Mouse (Mus musculus) embryonic facial prominence, embryonic 15.5 days (tissue): ENCODE measurements around the gene Skint5. TPM values are rescaled to one million over a fixed set of nuclear protein-coding genes. Genes with fewer than 3 reads are reported as not detected.
"Not testable (repeated sequence)": the region's sequence is repeated elsewhere in the genome, so short reads cannot be mapped to it uniquely, and the experiment has no call there.

ENCODE experiments used
- ATAC-seq: fragments of 200-750 bp; cut with Nextera tagmentation; 2 replicates; pipeline ENCODE4 v1.8.0; 2017; ENCODE audit warnings: low read depth, moderate TSS enrichment; ENCODE audit not compliant: insufficient number of reproducible peaks, low FRiP score, low TSS enrichment
- H3K27ac ChIP-seq: fragments of 300-500 bp; sonication (generic); replicated peaks from 2 replicates; pipeline ENCODE4 v1.5.1; 2015; ENCODE audit warnings: mild to moderate bottlenecking, inconsistent platforms
- H3K27me3 ChIP-seq: fragments of 300-500 bp; sonication (generic); 2 replicates; pipeline ENCODE4 v1.6.1; 2015; ENCODE audit warnings: inconsistent platforms
- H3K36me3 ChIP-seq: fragments of 300-500 bp; sonication (generic); 2 replicates; pipeline ENCODE4 v1.6.1; 2015; ENCODE audit warnings: mild to moderate bottlenecking, inconsistent platforms
- H3K4me1 ChIP-seq: fragments of 300-500 bp; sonication (generic); 2 replicates; pipeline ENCODE4 v1.6.1; 2015; ENCODE audit warnings: inconsistent platforms
- H3K4me2 ChIP-seq: fragments of 300-500 bp; sonication (generic); replicated peaks from 2 replicates; pipeline ENCODE4 v1.6.1; 2015; ENCODE audit warnings: mild to moderate bottlenecking, inconsistent platforms
- H3K4me3 ChIP-seq: fragments of 300-500 bp; sonication (generic); replicated peaks from 2 replicates; pipeline ENCODE4 v1.5.1; 2015; ENCODE audit warnings: mild to moderate bottlenecking, inconsistent platforms
- H3K9ac ChIP-seq: fragments of 300-500 bp; sonication (generic); 2 replicates; pipeline ENCODE4 v1.6.1; 2015; ENCODE audit warnings: inconsistent platforms
- H3K9me3 ChIP-seq: fragments of 300-500 bp; sonication (generic); replicated peaks from 2 replicates; pipeline ENCODE4 v1.6.1; 2016; ENCODE audit warnings: inconsistent platforms
- WGBS: fragments of 180-500 bp; shearing (Covaris S2); methylation state at CpG from one replicate; pipeline ENCODE4 v1.1.7; 2015; 5-methylcytosine and 5-hydroxymethylcytosine counted together
- polyA plus RNA-seq: library from polyadenylated mRNA; unstranded; fragments of >200 nt; fragmentation: Nextera tagmentation; extraction: Ambion mirVana; gene quantifications from 2 replicates; pipeline ENCODE4 v1.2.1, GENCODE M21; 2015

Gene Skint5
- not detected in 2 replicates for polyA plus RNA-seq

DNA sequence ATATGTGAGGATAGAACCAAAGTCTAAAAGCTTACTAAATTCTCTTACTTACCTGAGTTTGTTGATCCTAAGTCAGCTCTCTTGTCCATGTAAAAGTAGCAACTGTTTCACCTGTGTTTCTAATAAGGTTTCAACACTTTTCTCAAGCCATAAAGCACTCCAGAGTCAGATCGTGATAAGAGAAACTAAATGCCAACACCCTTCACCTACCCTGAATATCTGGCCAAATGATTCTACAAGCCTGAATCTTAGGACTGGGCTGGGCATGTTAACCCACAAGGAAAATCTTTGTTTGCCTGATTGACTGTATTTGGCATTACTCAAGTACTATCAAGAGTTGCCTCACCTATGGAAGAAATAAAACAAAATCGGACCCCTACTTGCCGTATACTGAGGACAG, at the start of gene Skint5:
Gene Skint5 (minus strand): TSS at position 101 of the 400 bp plus-strand sequence.
- H3K9ac ChIP-seq = no peak within 1 kb of the TSS
- no peaks in the 10 kb centered on the region for H3K36me3 ChIP-seq
- H3K4me3 ChIP-seq = no peak within 1 kb of the TSS
- H3K9me3 ChIP-seq = no peaks in the 10 kb centered on the region
- no peak within 1 kb of the TSS for H3K4me2 ChIP-seq
- no peaks in the 10 kb centered on the region for H3K4me1 ChIP-seq
- H3K27ac ChIP-seq = no peak within 1 kb of the TSS
- no peaks in the 10 kb centered on the region for H3K27me3 ChIP-seq
- no peak for ATAC-seq
- 90% methylated on average over 3 of the region's 3 CpGs for WGBS

DNA sequence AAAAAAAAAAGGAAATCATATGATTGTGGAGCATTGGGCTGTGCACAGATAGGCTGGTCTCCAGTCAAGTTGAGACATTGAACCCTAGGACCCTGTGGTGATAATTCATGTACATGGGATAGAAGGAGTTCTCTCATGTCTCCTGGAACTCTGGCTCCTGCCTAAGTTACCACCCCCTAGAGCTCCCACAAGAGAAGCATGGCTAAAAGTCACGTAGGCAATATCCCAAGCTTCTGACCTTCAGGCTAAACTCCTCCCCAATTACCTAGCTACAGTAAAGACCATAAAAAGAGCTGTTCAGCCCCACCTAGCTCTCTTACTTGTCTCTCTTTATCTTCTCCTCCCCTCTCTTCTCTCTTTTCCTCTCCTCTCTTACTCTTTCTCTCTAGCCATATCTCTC, 42.0 kb downstream of the Skint5 start:
- 0 out of 2 replicates have a peak, but pooled peaks cover 5% of the 10 kb centered on the region for H3K9me3 ChIP-seq
- H3K4me3 ChIP-seq = no peak overlapping the region
- H3K4me2 ChIP-seq = no peak overlapping the region
- WGBS = 57% methylated on average over 1 of the region's 1 CpGs
- H3K27ac ChIP-seq = no peak overlapping the region
- no peaks in the 10 kb centered on the region for H3K36me3 ChIP-seq
- no peaks in the 10 kb centered on the region for H3K4me1 ChIP-seq
- no peaks in the 10 kb centered on the region for H3K27me3 ChIP-seq
- no peak overlapping the region for H3K9ac ChIP-seq
- ATAC-seq = no peak

DNA sequence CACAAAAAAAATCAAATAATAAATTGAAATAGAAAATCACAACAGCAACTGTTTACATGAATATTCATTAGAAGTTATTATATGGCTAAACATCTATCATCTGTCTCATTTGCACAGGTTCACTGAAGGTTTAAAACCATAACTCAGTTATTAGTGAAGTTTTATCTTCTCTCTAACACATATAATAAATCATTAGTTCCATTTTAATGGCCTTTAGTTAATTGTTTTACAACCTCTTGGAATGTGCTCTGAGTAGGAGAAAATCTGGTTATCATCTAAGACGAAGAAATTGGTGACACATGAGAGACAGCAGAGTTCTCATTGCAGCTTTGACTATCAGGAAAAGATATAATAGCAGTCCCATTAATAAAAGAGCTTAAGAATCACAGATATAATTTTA, 235.1 kb downstream of the Skint5 start:
- Histone ChIP-seq H3K27ac (no peak overlapping the region), H3K9ac (no peak overlapping the region), H3K4me1 (no peaks in the 10 kb centered on the region), H3K4me3 (no peak overlapping the region), H3K9me3 (0 out of 2 replicates have a peak, but pooled peaks cover 4% of the 10 kb centered on the region), H3K4me2 (no peak overlapping the region), H3K27me3 (no peaks in the 10 kb centered on the region), H3K36me3 (no peaks in the 10 kb centered on the region)
- no peak for ATAC-seq
- 69% methylated on average over 1 of the region's 1 CpGs for WGBS

DNA sequence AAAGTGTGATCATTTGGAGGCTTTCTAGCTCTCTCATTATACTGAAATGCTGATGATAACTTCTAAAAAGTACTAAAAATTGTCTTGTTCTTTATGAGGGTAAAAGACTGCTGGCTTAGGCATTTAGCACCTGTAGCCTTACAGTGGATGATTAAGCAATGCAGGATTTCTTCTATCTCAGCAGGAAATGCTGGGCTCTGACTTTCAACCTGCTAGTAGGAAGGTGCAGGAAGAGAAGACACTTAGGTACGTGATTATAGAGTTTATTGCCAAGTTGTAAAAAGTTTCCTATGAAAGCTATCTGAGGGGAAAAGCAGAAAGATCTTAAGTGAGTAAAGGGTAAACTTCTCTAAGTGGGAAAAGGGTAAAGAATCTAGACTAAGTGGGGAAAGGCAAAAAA, 235.6 kb downstream of the Skint5 start:
- 60% methylated on average over 1 of the region's 1 CpGs for WGBS
- H3K4me3 ChIP-seq = no peak overlapping the region
- H3K9ac ChIP-seq = no peak overlapping the region
- H3K9me3 ChIP-seq = 0 out of 2 replicates have a peak, but pooled peaks cover 4% of the 10 kb centered on the region
- no peaks in the 10 kb centered on the region for H3K36me3 ChIP-seq
- no peaks in the 10 kb centered on the region for H3K4me1 ChIP-seq
- H3K27ac ChIP-seq = no peak overlapping the region
- no peaks in the 10 kb centered on the region for H3K27me3 ChIP-seq
- no peak overlapping the region for H3K4me2 ChIP-seq
- no peak for ATAC-seq

DNA sequence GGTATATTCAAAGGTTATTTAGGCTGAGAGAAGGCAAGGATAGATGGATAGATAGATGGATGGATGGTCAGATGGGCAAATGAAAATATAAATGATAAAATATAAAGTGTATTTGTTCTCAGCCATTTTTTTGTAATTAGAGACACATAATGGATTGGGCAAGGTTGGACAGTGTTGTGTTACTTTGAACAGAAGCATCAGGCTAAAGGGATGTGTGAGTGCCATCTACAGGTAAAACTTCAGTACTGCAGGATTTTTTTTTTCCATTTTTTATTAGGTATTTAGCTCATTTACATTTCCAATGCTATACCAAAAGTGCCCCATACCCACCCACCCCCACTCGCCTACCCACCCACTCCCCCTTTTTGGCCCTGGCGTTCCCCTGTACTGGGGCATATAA, 551.1 kb downstream of the Skint5 start:
- not testable (repeated sequence) for H3K4me1 ChIP-seq, H3K27me3 ChIP-seq, H3K27ac ChIP-seq, H3K4me2 ChIP-seq, H3K9me3 ChIP-seq, H3K36me3 ChIP-seq, H3K9ac ChIP-seq, H3K4me3 ChIP-seq, ATAC-seq
- WGBS = 82% methylated on average over 2 of the region's 2 CpGs

Other genes with a start within 250 kb of the Skint5 start
- gene Skint11, start 163.9 kb upstream of the Skint5 start, polyA plus RNA-seq = not detected in 2 replicates